Mouse (Mus musculus): ENCODE measurements around the gene Tacc3. TPM values are rescaled to one million over a fixed set of nuclear protein-coding genes. Genes with fewer than 3 reads are reported as not detected.

The Tacc3 gene
- total and polyA plus RNA-seq, 3 experiments = 1.4 to 3.1 (median 1.8) TPM

DNA sequence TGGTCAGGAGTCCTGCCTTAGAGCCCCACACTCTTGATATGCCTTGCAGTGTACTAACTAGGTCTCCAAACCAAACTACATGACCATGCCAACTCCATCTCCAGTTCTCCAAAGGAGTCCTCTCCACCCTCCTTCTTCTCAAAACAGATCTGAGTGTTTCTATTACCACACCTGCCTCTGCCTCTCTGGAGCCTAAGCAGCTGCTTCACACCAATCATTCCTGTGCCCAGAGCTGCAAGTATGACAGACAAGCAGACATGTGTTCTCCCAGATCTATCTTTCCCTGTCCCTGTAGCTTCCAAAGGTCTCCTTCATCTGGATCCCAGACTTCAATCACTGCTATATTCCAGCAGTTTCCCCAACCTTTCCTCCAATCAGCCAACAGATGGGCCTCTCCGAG, 1.2 kb upstream of the Tacc3 start:
- Histone ChIP-seq H3K4me1 (ENCODE audit: control insufficient read depth, insufficient read depth, low read length) (peaks cover 8% of the 10 kb centered on the region), H3K36me3 (ENCODE audit: control insufficient read depth, insufficient read depth, low read length) (no peaks in the 10 kb centered on the region), H3K79me2 (replicated peaks; ENCODE audit: control insufficient read depth, insufficient read depth, low read length) (no peaks in the 10 kb centered on the region), H3K4me3 (peak overlapping the region; percentile 71), H3K9ac (ENCODE audit: low read depth, low read length) (peak overlapping the region; percentile 81), H3K27me3 (ENCODE audit: control insufficient read depth, insufficient read depth, low read length) (no peaks in the 10 kb centered on the region), H3K27ac (peak overlapping the region; percentile 100)
- DNase-seq = no peak
- 7% methylated on average over 1 of the region's 1 CpGs for WGBS
- no peak for TF ChIP-seq EP300 (IDR thresholded peaks at IDR 0.05; ENCODE audit: insufficient read depth, low read depth, low read length)
- no peak for TF ChIP-seq CTCF (IDR thresholded peaks at IDR 0.05)
- TF ChIP-seq POLR2A (IDR thresholded peaks at IDR 0.05; ENCODE audit: insufficient read depth, low read depth, low read length) = no peak
- intact Hi-C loops (cut with DNase I) = loop anchor here (5.0 to 10.0 kb wide), 4 partner anchors 126 to 708 kb away; partner anchors contain the start of genes Fam193a, Letm1, Mxd4 and Nelfa

GRCm38 (mm10) chr5:33657251-33657786, 609 bp upstream of the Tacc3 start:
- peak overlapping the region; percentile 71 for H3K4me3 ChIP-seq
- H3K36me3 ChIP-seq (ENCODE audit: control insufficient read depth, insufficient read depth, low read length) = no peaks in the 10 kb centered on the region
- no peak for DNase-seq
- no peaks in the 10 kb centered on the region for H3K27me3 ChIP-seq (ENCODE audit: control insufficient read depth, insufficient read depth, low read length)
- H3K4me1 ChIP-seq (ENCODE audit: control insufficient read depth, insufficient read depth, low read length) = peaks cover 8% of the 10 kb centered on the region
- peak overlapping the region; percentile 81 for H3K9ac ChIP-seq (ENCODE audit: low read depth, low read length)
- no peak for TF ChIP-seq EP300 (IDR thresholded peaks at IDR 0.05; ENCODE audit: insufficient read depth, low read depth, low read length)
- no peak for TF ChIP-seq POLR2A (IDR thresholded peaks at IDR 0.05; ENCODE audit: insufficient read depth, low read depth, low read length)
- TF ChIP-seq CTCF (IDR thresholded peaks at IDR 0.05) = no peak
- peak overlapping the region; percentile 100 for H3K27ac ChIP-seq
- intact Hi-C loops (cut with DNase I) = loop anchor here (5.0 to 10.0 kb wide), 4 partner anchors 125 to 707 kb away; partner anchors contain the start of genes Fam193a, Letm1, Mxd4 and Nelfa
- whole genome bisulfite sequencing = under 1% methylated on average over 32 of the region's 32 CpGs
- no peaks in the 10 kb centered on the region for H3K79me2 ChIP-seq (replicated peaks; ENCODE audit: control insufficient read depth, insufficient read depth, low read length)

DNA sequence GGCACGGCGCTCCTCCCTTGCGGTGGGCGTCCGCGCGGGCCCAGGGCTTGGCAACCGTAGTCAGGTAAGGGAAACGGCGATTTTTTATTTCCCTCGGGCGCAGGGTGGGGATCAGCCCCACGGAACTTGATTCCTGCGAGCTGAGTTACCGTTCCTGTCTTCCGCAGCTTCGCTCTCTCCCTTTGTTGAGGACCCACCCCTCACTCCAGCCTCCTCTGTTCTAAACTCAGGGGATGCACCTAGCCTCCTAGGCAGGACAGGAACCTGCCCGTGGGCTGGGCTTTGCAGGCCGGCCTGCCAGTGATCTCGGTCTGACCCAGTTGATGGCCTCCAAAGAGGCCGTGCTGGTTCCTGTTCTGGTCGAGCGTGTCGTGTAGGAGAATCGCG, 729 bp downstream of the Tacc3 start:
- intact Hi-C loops (cut with DNase I) = loop anchor here (5.0 to 10.0 kb wide), 4 partner anchors 124 to 706 kb away; partner anchors contain the start of genes Fam193a, Letm1, Mxd4 and Nelfa
- 1% methylated on average over 26 of the region's 26 CpGs for WGBS
- Histone ChIP-seq H3K27me3 (ENCODE audit: control insufficient read depth, insufficient read depth, low read length) (no peaks in the 10 kb centered on the region), H3K36me3 (ENCODE audit: control insufficient read depth, insufficient read depth, low read length) (no peaks in the 10 kb centered on the region), H3K4me1 (ENCODE audit: control insufficient read depth, insufficient read depth, low read length) (peaks cover 5% of the 10 kb centered on the region), H3K4me3 (peak overlapping the region; percentile 71), H3K27ac (peak overlapping the region; percentile 100; the same call in 1 of the 2 replicates), H3K79me2 (replicated peaks; ENCODE audit: control insufficient read depth, insufficient read depth, low read length) (no peaks in the 10 kb centered on the region), H3K9ac (ENCODE audit: low read depth, low read length) (0 out of 2 replicates have a peak overlapping the region, but pooled peaks have one; percentile 31)
- DNase-seq = no peak
- TF ChIP-seq EP300 (IDR thresholded peaks at IDR 0.05; ENCODE audit: insufficient read depth, low read depth, low read length) (no peak), CTCF (IDR thresholded peaks at IDR 0.05) (no peak), POLR2A (IDR thresholded peaks at IDR 0.05; ENCODE audit: insufficient read depth, low read depth, low read length) (no peak)

GRCm38 (mm10) chr5:33668223-33668622, 10.3 kb downstream of the Tacc3 start:
- TF ChIP-seq EP300 (IDR thresholded peaks at IDR 0.05; ENCODE audit: insufficient read depth, low read depth, low read length) (no peak), CTCF (IDR thresholded peaks at IDR 0.05) (peak; percentile 75), POLR2A (IDR thresholded peaks at IDR 0.05; ENCODE audit: insufficient read depth, low read depth, low read length) (no peak)
- DNase-seq = no peak
- Histone ChIP-seq H3K79me2 (replicated peaks; ENCODE audit: control insufficient read depth, insufficient read depth, low read length) (no peaks in the 10 kb centered on the region), H3K27ac (no peak overlapping the region), H3K4me3 (no peak overlapping the region), H3K36me3 (ENCODE audit: control insufficient read depth, insufficient read depth, low read length) (no peaks in the 10 kb centered on the region), H3K27me3 (ENCODE audit: control insufficient read depth, insufficient read depth, low read length) (no peaks in the 10 kb centered on the region), H3K9ac (ENCODE audit: low read depth, low read length) (no peak overlapping the region), H3K4me1 (ENCODE audit: control insufficient read depth, insufficient read depth, low read length) (no peaks in the 10 kb centered on the region)
- intact Hi-C loops (cut with DNase I) = no loop called here

DNA sequence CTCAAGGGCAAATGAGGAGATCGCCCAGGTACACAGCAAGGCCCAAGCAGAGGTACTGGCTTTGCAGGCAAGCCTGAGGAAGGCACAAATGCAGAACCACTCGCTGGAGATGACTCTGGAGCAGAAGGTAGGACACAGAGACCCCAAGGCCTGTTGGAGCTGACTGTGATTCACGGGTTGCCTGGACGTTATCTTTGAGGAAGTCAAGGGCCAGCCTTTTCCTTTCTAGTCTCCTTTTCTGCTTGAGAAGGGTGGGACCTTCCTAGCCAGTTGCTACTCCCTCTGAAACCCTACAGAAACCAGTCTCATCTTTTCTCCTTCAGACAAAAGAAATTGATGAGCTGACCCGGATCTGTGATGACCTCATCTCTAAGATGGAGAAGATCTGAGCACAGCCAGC, 13.7 kb downstream of the Tacc3 start:
- TF ChIP-seq CTCF (IDR thresholded peaks at IDR 0.05) = no peak
- no peak for TF ChIP-seq POLR2A (IDR thresholded peaks at IDR 0.05; ENCODE audit: insufficient read depth, low read depth, low read length)
- no peak for TF ChIP-seq EP300 (IDR thresholded peaks at IDR 0.05; ENCODE audit: insufficient read depth, low read depth, low read length)
- Histone ChIP-seq H3K36me3 (ENCODE audit: control insufficient read depth, insufficient read depth, low read length) (no peaks in the 10 kb centered on the region), H3K27me3 (ENCODE audit: control insufficient read depth, insufficient read depth, low read length) (no peaks in the 10 kb centered on the region), H3K79me2 (replicated peaks; ENCODE audit: control insufficient read depth, insufficient read depth, low read length) (no peaks in the 10 kb centered on the region), H3K4me1 (ENCODE audit: control insufficient read depth, insufficient read depth, low read length) (no peaks in the 10 kb centered on the region), H3K9ac (ENCODE audit: low read depth, low read length) (no peak overlapping the region), H3K4me3 (no peak overlapping the region), H3K27ac (no peak overlapping the region)
- WGBS = 54% methylated on average over 5 of the region's 5 CpGs
- intact Hi-C loops (cut with DNase I) = no loop called here
- DNase-seq = no peak

- WGBS = 41% methylated on average over 3 of the region's 3 CpGs
- Histone ChIP-seq H3K27me3 (ENCODE audit: control insufficient read depth, insufficient read depth, low read length) (no peaks in the 10 kb centered on the region), H3K36me3 (ENCODE audit: control insufficient read depth, insufficient read depth, low read length) (no peaks in the 10 kb centered on the region), H3K9ac (ENCODE audit: low read depth, low read length) (no peak overlapping the region), H3K27ac (no peak overlapping the region), H3K79me2 (replicated peaks; ENCODE audit: control insufficient read depth, insufficient read depth, low read length) (no peaks in the 10 kb centered on the region), H3K4me3 (no peak overlapping the region), H3K4me1 (ENCODE audit: control insufficient read depth, insufficient read depth, low read length) (no peaks in the 10 kb centered on the region)
- intact Hi-C loops (cut with DNase I) = no loop called here
- TF ChIP-seq EP300 (IDR thresholded peaks at IDR 0.05; ENCODE audit: insufficient read depth, low read depth, low read length) = no peak
- no peak for TF ChIP-seq POLR2A (IDR thresholded peaks at IDR 0.05; ENCODE audit: insufficient read depth, low read depth, low read length)
- TF ChIP-seq CTCF (IDR thresholded peaks at IDR 0.05) = no peak
- DNase-seq = peak in 1 of 2 experiments; percentile 39
Measured at GRCm38 (mm10) chr5:33674439-33674838, 16.5 kb downstream of the Tacc3 start.

Data from heart, adult 2 months (tissue).